Mouse (Mus musculus): Measurements from ENCODE around the gene Sec16a.
"Not testable (repeated sequence)": the region's sequence is repeated elsewhere in the genome, so short reads cannot be mapped to it uniquely, and the experiment has no call there.

Sec16a gene

DNA sequence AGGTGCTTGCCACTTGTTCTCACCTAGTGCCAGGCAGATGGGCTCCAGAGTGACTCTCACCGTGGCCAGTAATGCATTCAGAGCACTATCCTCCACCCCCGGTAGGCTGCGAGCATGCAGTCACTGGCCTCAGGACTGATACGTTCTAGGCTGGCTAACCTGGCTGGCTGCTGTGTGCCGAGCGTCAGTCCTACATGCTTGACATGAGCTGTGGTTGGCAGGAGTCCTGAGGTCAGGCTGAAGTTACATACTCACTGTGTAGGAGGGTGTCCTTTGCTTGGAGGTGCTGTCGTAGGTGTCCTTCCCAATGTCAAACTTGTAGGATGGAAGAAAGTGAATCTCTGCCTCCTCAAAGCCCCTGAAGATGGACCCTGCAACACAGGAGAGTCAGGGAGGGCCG, 46.0 kb downstream of the Sec16a start:
- in situ Hi-C loops (cut with MboI, MseI), result no loop called here

DNA sequence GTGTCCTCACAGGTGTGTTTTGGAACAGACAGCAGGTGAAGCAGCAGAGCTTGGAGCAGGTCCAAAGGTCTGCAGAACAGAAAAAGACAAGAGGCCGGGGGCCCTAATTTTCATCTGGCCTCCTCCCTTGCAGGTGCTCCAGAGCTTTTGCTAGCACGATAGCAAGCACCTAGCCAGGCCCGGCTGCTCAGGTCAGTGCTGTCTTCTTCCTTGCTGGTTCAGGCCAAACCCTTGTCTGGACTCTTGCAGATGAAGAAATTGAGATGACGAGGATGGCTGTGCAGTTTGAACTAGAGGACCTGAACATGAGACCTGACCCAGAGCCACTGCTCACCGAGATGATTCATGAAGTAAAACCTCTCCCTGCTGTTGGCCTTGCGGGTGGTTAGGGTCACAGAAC, 53.4 kb downstream of the Sec16a start:
- in situ Hi-C loops (cut with MboI, MseI), result no loop called here

DNA sequence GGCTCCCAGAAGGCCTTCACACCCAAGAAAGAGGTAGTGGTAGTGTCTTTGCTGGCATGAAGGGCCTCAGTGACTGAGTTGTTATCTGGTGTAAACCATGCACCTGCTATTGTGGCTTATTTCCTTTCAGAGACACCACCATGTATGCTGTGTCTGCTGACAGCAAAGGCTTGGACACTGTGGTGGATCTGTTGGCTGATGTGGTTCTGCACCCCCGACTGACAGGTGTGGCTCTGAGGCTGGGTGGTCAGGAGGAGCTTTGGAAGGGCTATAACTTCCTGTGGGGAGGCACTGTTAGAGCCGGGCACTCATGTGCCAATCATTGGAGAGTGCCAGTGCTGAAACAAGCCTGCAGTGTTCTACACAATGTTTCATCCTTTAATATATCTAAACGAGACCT, 54.1 kb downstream of the Sec16a start:
- in situ Hi-C loops (cut with MboI, MseI), result no loop called here

DNA sequence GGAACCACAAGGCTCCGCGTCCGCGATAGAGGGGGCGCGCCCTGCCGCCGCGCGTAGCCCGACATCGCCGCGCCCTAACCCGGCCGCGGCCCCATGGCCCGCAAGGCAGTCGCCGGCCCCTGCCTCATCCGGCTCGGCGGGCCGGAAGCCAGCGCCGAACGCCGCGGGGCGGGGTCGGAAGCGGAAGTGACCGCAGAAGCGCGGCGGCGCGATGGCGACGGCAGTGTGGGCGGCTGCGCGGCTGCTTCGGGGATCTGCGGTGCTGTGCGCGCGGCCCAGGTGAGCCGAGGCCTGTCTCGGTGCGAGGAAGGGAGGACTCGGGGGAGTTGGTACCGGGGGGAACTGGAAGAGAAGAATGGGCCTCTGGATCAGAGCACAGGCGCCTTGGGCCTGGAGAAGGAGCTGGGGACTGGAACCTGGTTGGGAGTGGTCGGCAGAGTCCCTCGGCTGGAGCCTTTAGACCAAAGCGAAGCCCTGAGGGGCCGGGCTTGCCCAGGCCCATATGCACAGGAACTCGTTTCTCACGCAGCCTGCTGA, 55.8 kb downstream of the Sec16a start, which contains the start of the genes Entr1 and Pmpca:
TSS of gene Entr1 (minus strand) at position 163 of the 537 bp plus-strand sequence.
TSS of gene Pmpca (plus strand) at position 186 of the 537 bp plus-strand sequence.
- in situ Hi-C loops (cut with MboI, MseI), result loop anchor here (5.0 kb wide), 1 partner anchor 513 kb away; the partner anchor contains the start of gene Surf6

DNA sequence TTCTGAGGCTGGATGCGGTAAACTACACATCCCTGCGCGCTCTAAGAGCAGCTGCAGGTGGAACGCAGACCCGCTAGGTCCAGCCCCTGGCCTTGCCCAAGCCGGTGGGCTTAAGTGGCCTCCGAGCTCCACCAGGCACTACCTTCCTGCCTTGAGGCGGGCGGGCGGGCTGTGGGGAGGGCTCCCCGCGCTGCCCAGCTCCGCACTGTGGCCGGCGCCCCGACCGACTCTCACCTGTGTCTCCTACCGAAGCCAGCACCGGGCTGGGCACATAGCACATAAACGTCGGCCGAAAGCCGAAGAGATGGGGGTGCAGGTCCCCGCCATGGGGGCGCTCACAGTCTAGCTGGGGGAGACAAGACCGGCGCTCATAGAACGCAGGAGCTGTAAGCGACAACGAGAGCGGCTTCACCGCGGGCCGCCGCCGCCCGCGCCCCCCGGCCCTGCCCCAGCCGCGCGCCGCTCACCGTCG, 56.3 kb downstream of the Sec16a start:
- in situ Hi-C loops (cut with MboI, MseI), result loop anchor here (5.0 kb wide), 1 partner anchor 514 kb away; the partner anchor contains the start of gene Surf6

DNA sequence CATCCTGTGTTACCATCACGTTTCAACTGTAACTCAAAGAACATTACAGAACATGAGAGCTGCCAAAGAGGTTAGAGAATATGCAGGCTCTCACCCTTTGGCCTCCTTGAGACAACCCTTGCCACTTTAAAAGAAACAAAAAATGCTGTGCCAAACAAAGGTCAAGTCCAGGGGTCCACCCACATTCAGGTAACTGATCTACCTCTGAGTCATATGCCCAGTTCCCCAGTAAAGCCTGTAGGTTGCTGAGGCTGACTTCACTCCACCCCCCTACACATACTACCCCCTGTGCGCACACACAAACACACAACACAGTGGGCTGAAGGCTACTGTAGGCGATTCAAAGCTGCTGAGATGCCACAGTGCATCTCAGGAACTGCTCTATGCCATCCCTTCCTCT, 57.3 kb downstream of the Sec16a start:
- in situ Hi-C loops (cut with MboI, MseI), result loop anchor here (5.0 kb wide), 1 partner anchor 515 kb away; the partner anchor contains the start of gene Surf6

DNA sequence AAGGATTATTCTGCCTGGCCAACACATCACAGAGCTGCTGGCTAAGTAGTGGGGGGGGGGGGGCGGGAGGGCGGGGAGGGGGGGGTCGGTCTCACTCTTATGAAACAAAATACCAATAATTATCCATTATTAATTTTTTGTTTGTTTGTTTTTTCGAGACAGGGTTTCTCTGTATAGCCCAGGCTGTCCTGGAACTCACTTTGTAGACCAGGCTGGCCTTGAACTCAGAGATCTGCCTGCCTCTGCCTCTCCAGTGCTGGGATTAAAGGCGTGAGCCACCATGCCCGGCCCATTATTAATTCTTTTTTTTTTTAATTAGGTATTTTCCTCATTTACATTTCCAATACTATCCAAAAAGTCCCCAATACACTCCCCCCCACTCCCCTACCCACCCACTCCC, 64.1 kb downstream of the Sec16a start:
- in situ Hi-C loops (cut with MboI, MseI), result not testable (repeated sequence)

DNA sequence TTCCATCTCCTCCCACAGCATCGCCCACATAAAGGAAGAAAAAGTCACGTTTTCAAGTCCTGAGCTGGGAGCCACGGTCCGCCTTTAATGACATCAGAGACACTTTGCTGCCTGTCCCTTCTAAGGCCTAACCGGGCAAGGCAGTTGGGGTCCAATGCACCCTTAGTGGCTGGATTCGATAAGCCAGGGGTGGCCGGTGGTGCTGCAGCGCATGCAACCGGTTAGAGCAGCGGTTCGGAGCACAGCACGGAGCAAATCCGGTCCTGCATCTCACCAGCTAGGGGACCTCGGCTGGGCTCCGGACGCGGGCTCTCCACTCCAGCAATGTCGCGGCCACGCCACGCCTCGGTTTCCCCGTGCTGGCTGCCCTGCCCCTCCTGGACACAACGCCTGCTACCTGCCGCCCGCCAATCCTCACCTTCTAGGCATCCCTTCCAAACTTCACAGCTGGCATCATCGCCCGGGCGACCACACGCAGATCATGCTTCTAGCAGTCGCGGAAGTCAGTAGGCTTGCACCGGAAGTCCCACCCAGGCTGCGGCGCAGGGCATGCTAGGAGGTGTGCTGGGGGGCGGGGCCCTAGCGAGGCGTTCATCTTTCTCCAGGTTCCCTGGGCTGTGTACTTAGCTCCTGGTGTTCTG, 64.8 kb downstream of the Sec16a start, which contains the start of gene Snapc4:
TSS of gene Snapc4 (minus strand) at position 523 of the 641 bp plus-strand sequence.
- in situ Hi-C loops (cut with MboI, MseI), result no loop called here

DNA sequence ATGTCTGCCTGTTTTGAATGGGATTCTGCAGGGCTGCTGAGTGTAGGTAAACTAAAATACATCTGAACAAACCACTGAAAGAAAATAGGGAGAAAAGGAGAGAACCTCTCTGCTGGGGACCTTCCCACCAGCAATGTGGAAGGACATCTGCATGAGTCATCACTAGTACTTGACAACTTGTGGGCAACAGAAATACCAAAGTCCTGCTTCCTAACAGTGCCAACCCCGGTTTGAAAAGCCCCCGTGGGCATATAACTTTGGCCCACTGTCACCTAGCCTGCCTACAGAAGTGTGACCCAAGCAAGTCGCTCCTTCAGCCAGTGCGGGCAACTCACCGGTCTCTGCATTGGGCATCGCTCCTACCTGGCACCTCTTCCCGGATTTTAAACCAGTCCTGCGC, 72.6 kb downstream of the Sec16a start:
- in situ Hi-C loops (cut with MboI, MseI), result no loop called here

DNA sequence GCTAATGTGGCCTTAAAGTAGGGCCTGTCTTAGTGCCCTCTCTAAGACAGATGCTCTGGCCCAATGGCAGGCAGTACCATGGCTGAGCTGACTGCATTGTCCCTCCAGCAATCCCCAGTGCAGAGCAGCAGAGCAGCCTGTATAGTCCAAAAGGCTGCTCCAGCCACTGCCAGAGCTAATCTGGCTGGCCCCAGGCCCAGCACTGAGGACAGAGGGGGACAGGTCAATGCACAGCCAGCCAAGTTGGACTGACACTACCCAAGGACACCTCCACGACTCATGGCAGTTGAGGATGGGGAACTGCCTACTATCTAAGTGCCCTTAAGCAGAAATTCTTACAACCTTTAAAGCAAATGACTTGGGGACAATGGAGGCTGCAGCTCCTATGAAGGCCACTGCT, 76.4 kb downstream of the Sec16a start:
- in situ Hi-C loops (cut with MboI, MseI), result no loop called here

DNA sequence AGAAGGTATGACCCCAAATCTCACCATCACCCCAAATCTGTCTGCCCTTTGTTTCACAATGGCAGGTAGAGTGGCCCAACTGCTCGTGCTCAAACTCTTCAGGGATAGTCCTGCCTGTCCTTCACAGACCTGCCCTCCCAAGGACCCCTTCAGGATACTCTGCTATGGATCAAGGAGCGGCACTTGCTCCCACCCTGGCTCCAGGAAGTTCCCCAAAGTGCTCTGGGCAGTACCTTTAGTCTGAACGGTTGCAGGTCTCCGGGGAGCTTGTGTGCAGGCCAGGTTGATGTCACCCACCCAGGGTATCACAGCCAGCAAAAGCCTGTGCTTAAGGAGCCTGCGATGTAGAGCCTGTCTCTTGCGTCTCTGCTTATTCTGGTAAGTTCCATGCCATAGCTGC, 77.1 kb downstream of the Sec16a start:
- in situ Hi-C loops (cut with MboI, MseI), result no loop called here

DNA sequence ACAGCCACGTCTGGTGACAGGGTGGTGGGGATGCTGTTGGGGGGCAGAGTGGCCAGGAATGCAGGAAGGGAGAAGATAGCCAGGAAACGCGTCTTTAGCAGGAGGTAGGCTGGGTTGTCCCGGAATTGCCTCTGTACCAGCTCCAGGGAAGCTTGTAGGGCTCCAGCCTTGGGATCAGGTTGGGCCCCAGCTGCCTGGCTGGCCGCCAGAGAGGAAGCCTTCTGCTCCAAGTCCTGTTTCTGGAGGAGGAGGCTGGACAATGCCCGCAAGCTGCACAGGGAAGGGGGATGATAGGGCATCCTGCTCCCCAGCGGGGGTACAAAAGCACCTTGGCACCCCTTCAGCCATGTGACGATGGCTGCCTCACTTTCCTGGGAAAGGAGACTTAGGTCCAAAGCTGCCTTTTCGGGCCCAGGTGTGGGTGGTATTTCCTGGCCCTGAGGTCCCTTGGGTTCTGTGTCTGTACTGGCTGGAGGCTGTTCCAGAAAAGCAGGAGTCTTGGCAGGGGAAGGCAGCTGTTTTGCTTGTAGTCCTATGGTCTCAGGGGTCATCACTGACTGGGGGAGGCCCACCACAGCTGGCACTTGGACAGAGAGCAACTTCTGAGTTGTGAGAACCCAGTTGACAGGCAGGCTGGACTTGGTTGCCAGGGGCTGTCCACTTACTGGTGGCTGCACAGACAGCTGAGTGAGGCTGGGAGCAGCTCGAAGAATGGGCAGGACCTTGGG, 80.1 kb downstream of the Sec16a start:
- in situ Hi-C loops (cut with MboI, MseI), result no loop called here

DNA sequence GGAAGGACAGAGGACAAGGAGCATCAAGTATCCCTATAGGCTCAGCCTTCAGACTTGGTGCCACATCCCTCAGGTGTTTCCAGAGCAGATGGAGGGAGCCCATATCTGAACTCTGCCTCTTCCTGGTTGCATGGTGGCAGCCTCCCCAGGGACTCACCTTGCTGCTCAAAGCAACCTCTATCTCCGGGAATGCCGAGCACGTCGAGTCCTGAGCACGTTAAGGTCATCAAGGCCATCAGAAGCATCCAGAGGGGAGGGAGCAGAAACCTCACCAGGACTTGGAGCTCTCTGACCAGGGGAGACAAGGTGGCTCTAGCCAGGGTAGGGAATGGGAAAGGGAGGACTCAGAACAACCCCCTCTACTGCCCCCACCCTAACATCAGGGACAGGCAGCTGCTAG, 81.5 kb downstream of the Sec16a start:
- in situ Hi-C loops (cut with MboI, MseI), result no loop called here

DNA sequence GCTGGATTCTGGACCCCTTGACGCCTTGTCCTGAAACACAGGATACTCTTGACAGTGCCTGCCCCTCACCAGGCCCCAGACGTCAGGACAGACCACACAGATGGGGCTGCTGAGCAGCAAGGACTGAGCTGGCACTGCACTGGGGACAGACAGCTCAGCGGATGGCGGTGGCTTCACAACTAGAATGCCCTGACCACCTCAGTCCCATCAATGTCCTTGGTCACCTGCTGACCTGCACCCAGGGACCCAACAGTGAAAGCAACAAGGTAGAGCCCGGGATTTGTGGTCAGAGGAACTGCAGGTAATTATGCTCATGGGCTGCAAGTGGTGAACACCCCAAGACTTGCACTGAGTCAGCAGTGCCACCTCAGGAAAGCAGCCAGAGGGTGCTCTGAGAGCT, 82.0 kb downstream of the Sec16a start:
- in situ Hi-C loops (cut with MboI, MseI), result no loop called here

DNA sequence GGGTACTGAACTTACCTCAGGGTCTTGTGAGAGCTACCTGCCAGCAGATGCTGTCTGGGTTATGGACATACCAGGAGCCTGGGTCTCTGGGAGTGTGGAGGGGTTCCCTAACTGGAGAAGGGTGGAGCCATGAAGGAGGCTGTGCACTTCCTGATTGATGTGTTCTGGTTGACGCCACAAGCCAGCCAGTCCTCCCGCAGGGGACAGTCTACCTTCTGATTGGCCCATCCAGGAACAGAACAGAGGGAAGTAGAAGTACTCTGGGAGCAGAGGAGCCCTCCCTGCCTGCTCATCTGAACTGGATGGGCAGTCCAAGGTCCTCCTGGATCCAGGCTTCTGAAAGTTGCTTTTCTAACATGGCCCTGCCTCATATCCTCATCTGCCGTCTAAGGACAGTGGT, 84.2 kb downstream of the Sec16a start, which contains the start of gene Card9:
TSS of gene Card9 (minus strand) at position 147 of the 400 bp plus-strand sequence.
- in situ Hi-C loops (cut with MboI, MseI), result no loop called here

DNA sequence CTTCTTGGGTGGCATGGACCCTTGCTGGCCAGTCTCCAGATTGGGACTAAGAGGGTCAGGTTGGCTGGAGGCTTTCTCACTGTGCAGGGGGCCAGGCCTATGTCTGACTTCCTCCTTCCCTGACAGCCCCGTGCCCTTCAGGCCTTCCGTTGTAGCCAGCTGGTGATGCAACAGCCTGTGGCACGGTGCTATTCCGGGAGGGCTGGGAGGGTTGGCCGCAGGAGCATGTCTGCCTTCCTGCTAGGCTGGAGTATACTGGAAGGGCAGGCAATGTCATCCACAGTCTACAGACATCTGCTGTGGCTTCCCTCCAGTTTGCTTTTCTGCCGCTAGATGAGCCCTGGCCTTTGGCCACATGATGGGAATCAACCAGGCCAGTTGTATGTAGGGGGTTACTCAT, 85.0 kb downstream of the Sec16a start:
- in situ Hi-C loops (cut with MboI, MseI), result no loop called here

Measured in regulatory T cell (primary cell).